Mouse (Mus musculus) limb, embryonic 14.5 days (tissue): ENCODE measurements around the gene Nasp. TPM values are rescaled to one million over a fixed set of nuclear protein-coding genes. Genes with fewer than 3 reads are reported as not detected.
"Not testable (repeated sequence)": the region's sequence is repeated elsewhere in the genome, so short reads cannot be mapped to it uniquely, and the experiment has no call there.

Source experiments
- ATAC-seq: fragments of 200-750 bp; cut with Nextera tagmentation; 2 replicates; pipeline ENCODE4 v1.8.0; 2017; ENCODE audit warnings: low read depth, moderate number of reproducible peaks, moderate TSS enrichment; ENCODE audit not compliant: low FRiP score
- DNase-seq: peaks from one replicate; pipeline ENCODE4 v3.0.0-alpha.2; 2015; ENCODE audit warnings: low spot score
- H3K27ac ChIP-seq: fragments of 300-500 bp; sonication (generic); replicated peaks from 2 replicates; pipeline ENCODE4 v1.5.1; 2014; ENCODE audit warnings: low read depth, mild to moderate bottlenecking, low read length, moderate library complexity, mixed read lengths
- H3K27me3 ChIP-seq: fragments of 300-500 bp; sonication (generic); 2 replicates; pipeline ENCODE4 v1.6.1; 2014; ENCODE audit warnings: low read length, mixed read lengths; ENCODE audit not compliant: control insufficient read depth, insufficient read depth
- H3K36me3 ChIP-seq: fragments of 300-500 bp; sonication (generic); 2 replicates; pipeline ENCODE4 v1.6.1; 2014; ENCODE audit warnings: mild to moderate bottlenecking, low read length, moderate library complexity, mixed read lengths; ENCODE audit not compliant: control insufficient read depth, insufficient read depth
- H3K4me1 ChIP-seq: fragments of 300-500 bp; sonication (generic); 2 replicates; pipeline ENCODE4 v1.6.1; 2014; ENCODE audit warnings: antibody characterized with exemption, low read length, mixed read lengths; ENCODE audit not compliant: control insufficient read depth, insufficient read depth
- H3K4me2 ChIP-seq: fragments of 300-500 bp; sonication (generic); replicated peaks from 2 replicates; pipeline ENCODE4 v1.6.1; 2014; ENCODE audit warnings: low read depth, mild to moderate bottlenecking, low read length, moderate library complexity; ENCODE audit not compliant: severe bottlenecking
- H3K4me3 ChIP-seq: fragments of 300-500 bp; sonication (generic); replicated peaks from 2 replicates; pipeline ENCODE4 v1.5.1; 2014; ENCODE audit warnings: low read length
- H3K9ac ChIP-seq: fragments of 300-500 bp; sonication (generic); 2 replicates; pipeline ENCODE4 v1.6.1; 2014; ENCODE audit warnings: mild to moderate bottlenecking, low read depth, low read length, moderate library complexity; ENCODE audit not compliant: severe bottlenecking
- H3K9me3 ChIP-seq: fragments of 300-500 bp; sonication (generic); 2 replicates; pipeline ENCODE4 v1.6.1; 2016; ENCODE audit warnings: low read length; ENCODE audit not compliant: control insufficient read depth
- POLR2A ChIP-seq: fragments of 200-500 bp; IDR thresholded peaks from 2 replicates; pipeline ENCODE4 v1.8.0; 2012; ENCODE audit warnings: inconsistent platforms, mild to moderate bottlenecking, moderate library complexity, borderline replicate concordance; ENCODE audit not compliant: insufficient read depth, insufficient read length; ENCODE audit errors: extremely low read depth
- WGBS: fragments of 180-500 bp; shearing (Covaris S2); extraction: QIAGEN DNeasy Blood & Tissue Kit; methylation state at CpG from one replicate; pipeline ENCODE4 v1.1.7; 2014; 5-methylcytosine and 5-hydroxymethylcytosine counted together
- polyA plus RNA-seq, 2 experiments: library from polyadenylated mRNA; depleted of rRNA in 1 of 2; stranded (reverse) in 1 of 2; unstranded in 1 of 2; fragments of >200 nt; fragmentation: Nextera tagmentation in 1 of 2; extraction: Ambion mirVana in 1 of 2; gene quantifications; 2 replicates each; pipeline versions ENCODE4 v1.2.1 to v1.2.3; 2012 to 2014

Gene Nasp
- polyA plus RNA-seq (2012; rRNA removed) (95.9 and 153 TPM in 2 replicates), polyA plus RNA-seq (2014; fragmentation: Nextera tagmentation; extraction: Ambion mirVana) (132 and 140 TPM in 2 replicates)

GRCm38 (mm10) chr4:116627722-116628662 lies at the start of gene Nasp:
TSS of gene Nasp (minus strand) at chr4:116627941.
- H3K27ac ChIP-seq: peak within 1 kb of the TSS; percentile 96
- H3K36me3 ChIP-seq: peaks cover 5% of the 10 kb centered on the region; the same call in 1 of the 2 replicates
- peak; percentile 85 for ATAC-seq
- TF ChIP-seq POLR2A: no peak
- peak within 1 kb of the TSS; percentile 57 for H3K4me2 ChIP-seq
- WGBS: 5% methylated on average over 23 of the region's 23 CpGs
- peak; percentile 94 for DNase-seq
- H3K9me3 ChIP-seq: no peaks in the 10 kb centered on the region
- H3K27me3 ChIP-seq: no peaks in the 10 kb centered on the region
- H3K4me1 ChIP-seq: peaks cover 12% of the 10 kb centered on the region
- H3K9ac ChIP-seq: peak within 1 kb of the TSS; percentile 93
- peak within 1 kb of the TSS; percentile 100 for H3K4me3 ChIP-seq

GRCm38 (mm10) chr4:116676027-116676426 lies 48.3 kb upstream of the Nasp start:
- Histone ChIP-seq H3K27ac (no peak overlapping the region), H3K36me3 (no peaks in the 10 kb centered on the region), H3K27me3 (no peaks in the 10 kb centered on the region), H3K9me3 (no peaks in the 10 kb centered on the region), H3K4me1 (no peaks in the 10 kb centered on the region), H3K9ac (no peak overlapping the region), H3K4me3 (no peak overlapping the region), H3K4me2 (no peak overlapping the region)
- no peak for ATAC-seq
- TF ChIP-seq POLR2A: no peak
- 79% methylated on average over 3 of the region's 3 CpGs for WGBS
- DNase-seq: no peak

GRCm38 (mm10) chr4:116674761-116675160 lies 47.0 kb upstream of the Nasp start:
- H3K9ac ChIP-seq, H3K27me3 ChIP-seq, H3K4me3 ChIP-seq, H3K36me3 ChIP-seq, H3K27ac ChIP-seq, H3K4me2 ChIP-seq, H3K9me3 ChIP-seq, DNase-seq, H3K4me1 ChIP-seq, ATAC-seq: not testable (repeated sequence)
- 87% methylated on average over 6 of the region's 6 CpGs for WGBS

DNA sequence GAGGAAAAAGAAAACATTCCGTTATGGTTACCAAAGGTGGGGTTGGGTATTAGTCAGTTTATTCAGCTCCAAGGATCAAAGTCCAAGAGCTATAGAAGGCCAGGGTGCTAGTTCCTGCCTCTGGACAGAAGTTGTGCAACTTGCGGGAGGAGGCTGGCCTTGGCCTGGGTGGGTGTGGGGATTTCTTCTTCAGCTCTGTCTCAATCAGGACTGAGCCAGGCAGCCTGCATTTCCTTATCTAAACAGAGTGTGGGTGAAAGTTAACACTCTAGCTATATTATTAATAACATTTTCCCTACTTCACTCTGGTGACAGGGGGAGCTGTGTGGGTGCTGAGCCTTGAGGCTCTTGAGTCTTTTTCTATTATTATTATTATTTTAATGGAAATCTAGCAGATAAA lies 45.0 kb upstream of the Nasp start:
- ATAC-seq (no peak), DNase-seq (no peak)
- Histone ChIP-seq H3K27me3 (no peaks in the 10 kb centered on the region), H3K4me3 (no peak overlapping the region), H3K27ac (no peak overlapping the region), H3K9me3 (no peaks in the 10 kb centered on the region), H3K36me3 (no peaks in the 10 kb centered on the region), H3K4me1 (no peaks in the 10 kb centered on the region), H3K4me2 (no peak overlapping the region), H3K9ac (no peak overlapping the region)
- 70% methylated on average over 2 of the region's 2 CpGs for WGBS
- TF ChIP-seq POLR2A: no peak

DNA sequence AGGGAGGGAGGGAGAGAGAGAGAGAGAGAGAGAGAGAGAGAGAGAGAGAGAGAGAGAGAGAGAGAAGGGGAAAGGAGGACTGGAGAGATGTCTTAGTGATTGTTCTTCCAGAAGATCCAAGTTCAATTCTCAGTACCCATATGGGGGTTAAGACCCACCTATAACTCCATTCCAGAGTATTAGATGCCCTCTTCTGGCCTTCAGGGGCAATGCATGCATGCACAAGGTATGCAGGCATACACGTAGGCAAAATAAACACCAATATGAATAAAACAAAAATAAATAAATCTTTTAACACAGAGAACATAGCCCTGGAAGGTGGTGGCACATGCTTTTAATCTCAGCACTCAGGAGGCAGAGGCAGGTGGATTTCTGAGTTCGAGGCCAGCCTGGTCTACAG lies 41.5 kb upstream of the Nasp start:
- ATAC-seq (no peak), DNase-seq (no peak)
- no peaks in the 10 kb centered on the region for H3K36me3 ChIP-seq
- H3K9me3 ChIP-seq: no peaks in the 10 kb centered on the region
- no peaks in the 10 kb centered on the region for H3K4me1 ChIP-seq
- H3K27me3 ChIP-seq: no peaks in the 10 kb centered on the region
- H3K27ac ChIP-seq: no peak overlapping the region
- H3K4me3 ChIP-seq: no peak overlapping the region
- no peak for TF ChIP-seq POLR2A
- no peak overlapping the region for H3K9ac ChIP-seq
- H3K4me2 ChIP-seq: no peak overlapping the region
- WGBS: 71% methylated on average over 2 of the region's 2 CpGs
